Mouse (Mus musculus) G1E (cell line): ENCODE data around the gene Fbxo47.

ENCODE experiments used
- CTCF ChIP-seq: IDR thresholded peaks from 2 replicates; pipeline ENCODE4 v1.5.1; 2012; ENCODE audit warnings: low read depth, low read length, inconsistent platforms, mixed read lengths
- GATA1 ChIP-seq: IDR thresholded peaks from 2 replicates; pipeline ENCODE4 v1.6.1; 2012; ENCODE audit warnings: borderline replicate concordance, low read length, inconsistent platforms, mixed read lengths

- no peak for TF ChIP-seq GATA1
- TF ChIP-seq CTCF: no peak
These were observed 32.1 kb upstream of the Fbxo47 start for GRCm38 (mm10) chr11:97915974-97916503.
